Mouse (Mus musculus): ENCODE data around the gene Clec16a.

Clec16a gene

DNA sequence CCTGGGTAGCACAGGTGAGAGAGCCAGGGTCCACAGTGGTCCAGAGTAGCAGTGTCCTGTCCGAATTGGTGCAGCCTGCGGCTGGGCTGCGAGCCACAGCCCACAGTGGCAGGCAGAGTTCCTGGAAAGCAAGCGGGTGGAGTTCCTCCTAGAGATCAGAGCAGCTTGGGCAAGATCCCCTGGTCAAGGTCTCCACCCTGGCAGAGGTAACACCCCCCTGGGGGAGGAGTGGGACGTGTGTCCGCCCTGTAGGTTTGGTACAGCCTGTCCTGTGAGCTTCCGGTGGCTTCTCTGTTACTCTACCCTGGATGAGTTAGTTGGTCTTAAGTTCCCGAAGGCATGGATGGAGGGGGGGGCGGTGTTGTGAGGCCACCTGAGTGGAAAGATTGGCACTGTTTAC is 223.7 kb downstream of the Clec16a start:
- DNase-seq (ENCODE audit: low read depth) = no peak

DNA sequence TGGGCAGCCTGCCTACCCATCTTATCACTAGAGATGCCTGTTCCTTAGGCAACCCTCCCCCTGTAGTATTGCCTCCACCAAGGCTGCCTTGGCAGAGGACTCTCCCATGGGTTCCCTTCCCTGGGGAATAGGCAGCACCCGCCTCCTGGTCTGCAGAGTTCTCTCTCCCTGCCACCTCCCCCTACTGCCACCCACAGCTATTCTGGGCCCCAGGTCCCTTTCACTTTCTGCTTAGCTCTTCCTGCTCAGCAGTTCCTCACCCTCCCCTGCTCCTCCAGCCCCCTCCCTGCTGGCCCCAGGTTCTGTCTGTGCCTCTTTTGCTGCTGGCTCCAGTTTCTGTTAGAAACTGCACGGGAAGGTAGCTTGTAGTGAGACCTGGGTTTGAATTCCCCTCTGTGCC is 224.5 kb downstream of the Clec16a start:
- no peak for DNase-seq (ENCODE audit: low read depth)

GRCm38 (mm10) chr16:10770531-10771325 is 225.6 kb downstream of the Clec16a start:
- DNase-seq (ENCODE audit: low read depth) = peak; percentile 61

GRCm38 (mm10) chr16:10771769-10772510 is 226.8 kb downstream of the Clec16a start:
- DNase-seq (ENCODE audit: low read depth) = no peak

DNA sequence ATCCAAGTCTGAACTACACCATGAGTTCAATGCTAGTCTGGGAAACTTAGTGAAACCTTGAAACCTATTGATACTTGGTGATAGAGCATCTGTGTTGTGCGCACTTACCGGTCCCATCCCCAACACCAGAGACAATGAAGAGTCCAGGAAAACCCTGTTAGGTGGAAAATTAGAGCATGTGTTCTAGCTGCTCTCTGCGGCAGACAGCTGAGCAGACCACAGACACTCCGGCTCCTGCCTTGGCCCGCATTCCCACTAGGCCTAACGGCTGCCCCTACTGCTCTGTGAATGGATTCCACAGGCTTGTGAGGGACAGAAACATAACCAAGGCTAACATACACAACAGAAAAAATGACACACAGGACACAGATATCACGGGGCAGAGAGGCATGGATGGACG is 228.4 kb downstream of the Clec16a start:
- DNase-seq (ENCODE audit: low read depth) = no peak

DNA sequence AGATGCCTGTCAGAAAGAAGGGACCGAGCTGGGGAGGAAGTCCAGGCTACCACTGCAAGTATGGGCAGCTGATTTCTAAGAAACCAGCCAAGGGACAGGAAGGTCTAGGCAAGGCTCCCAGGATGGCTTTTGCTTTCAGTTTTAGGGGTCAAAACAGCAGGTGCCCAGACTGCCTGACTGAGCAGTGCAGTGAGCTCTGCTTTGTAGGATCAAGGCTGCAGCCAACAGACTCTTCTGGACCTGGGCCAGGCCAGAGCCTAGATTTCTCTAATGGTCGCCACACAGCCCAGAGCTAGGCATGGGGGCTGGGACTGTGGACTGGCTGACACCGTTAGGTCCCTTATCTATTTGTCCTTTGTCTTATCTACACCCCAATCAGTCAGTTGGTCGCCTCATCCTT is 229.6 kb downstream of the Clec16a start:
- DNase-seq (ENCODE audit: low read depth) = no peak

- peak; percentile 89 for DNase-seq (ENCODE audit: low read depth)
These were observed 231.2 kb downstream of the Clec16a start for GRCm38 (mm10) chr16:10776322-10776721.

DNA sequence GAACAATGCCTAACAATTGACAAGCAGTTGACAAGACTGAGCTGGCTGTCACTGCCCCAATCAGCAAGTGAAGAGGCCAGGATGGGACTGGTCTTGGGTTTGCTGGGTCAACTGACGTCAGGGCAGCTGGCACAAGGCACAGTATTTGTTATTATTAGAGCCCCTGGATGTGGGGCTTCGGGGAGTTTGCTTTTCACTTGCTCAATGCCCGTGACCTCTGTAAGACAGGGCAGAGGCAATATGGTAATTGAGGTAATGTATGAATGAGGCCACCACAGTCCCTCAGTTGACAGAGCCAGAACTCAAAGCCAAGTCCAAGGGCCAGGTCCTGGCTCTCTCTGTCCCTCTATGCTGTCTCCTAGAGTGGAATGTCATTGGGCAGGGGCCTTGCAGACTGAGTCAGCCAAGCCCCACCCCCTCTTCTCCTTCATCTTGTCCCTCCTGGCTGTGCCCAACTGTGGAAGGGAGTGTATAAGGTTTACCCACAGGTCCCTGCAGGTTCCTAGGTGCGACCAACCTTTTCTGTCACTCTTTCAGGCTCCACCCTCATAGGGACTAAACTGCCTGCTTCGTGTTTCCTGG is 232.5 kb downstream of the Clec16a start:
- no peak for DNase-seq (ENCODE audit: low read depth)

DNA sequence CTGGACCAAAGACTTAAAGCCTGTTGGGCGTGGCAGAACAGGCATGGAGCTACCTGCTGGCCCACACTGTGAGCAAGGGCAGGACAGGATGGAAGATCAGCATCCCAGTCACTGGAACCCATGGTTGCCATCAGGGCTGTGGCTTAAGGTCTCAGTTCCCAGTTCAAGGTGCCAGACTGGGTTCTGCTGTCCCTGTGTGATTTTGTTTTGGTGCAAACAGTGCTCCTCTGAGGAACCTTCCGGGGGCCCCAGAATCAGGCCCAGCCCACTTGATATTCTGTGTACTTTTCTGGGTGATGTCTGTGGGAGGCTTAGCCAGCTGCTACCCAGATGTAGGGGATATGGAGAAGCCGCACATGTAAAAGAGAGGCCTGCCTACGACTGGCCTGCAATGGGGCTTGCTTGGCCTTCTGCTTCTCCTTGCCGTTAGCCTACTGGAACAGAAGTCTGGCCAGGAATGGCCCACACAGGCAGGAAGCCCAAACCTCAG is 235.5 kb downstream of the Clec16a start:
- DNase-seq (ENCODE audit: low read depth) = no peak

DNA sequence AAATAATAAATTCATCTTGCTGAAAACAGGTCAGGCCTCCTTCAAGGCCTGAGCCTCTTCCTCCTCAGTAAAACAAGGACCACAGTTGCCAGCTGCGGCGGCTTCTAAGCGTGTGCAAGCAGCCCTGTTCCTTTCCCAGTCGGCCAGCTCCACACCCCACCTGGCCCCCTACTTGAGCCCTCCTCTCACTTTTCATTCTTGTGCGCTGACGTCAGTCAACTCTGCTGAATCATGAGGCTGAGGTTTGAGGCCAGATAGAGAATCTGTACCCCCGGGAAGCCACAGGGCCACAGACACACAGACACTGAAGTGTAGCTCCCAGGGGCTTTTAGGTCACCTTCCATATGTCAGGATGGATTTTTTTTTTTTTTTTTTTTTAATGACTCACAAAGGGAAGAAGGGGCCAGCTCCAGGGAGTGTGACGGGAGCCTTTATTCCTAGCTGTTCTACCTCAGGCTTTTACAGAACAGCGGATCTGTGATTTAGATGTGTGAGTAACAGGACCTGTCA is 236.8 kb downstream of the Clec16a start:
- peak; percentile 85 for DNase-seq (ENCODE audit: low read depth)

GRCm38 (mm10) chr16:10782377-10783151 is 237.4 kb downstream of the Clec16a start:
- no peak for DNase-seq (ENCODE audit: low read depth)

DNA sequence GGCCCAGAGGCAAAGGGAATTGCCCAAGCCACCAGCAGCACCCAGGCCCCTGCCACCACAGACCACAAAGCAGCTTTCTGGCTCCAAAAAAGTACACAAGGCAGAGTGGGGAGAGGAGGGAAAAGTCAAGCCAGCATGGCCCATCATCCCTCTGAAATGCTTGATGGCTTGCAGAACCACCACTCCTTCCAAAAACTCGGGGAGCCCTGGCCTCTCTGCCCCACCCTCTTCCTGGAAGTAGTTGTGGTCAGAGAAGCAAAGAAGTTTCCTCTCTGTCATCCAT is 238.0 kb downstream of the Clec16a start:
- DNase-seq (ENCODE audit: low read depth) = peak; percentile 70

GRCm38 (mm10) chr16:10783451-10783850 is 238.3 kb downstream of the Clec16a start:
- peak; percentile 43 for DNase-seq (ENCODE audit: low read depth)

DNA sequence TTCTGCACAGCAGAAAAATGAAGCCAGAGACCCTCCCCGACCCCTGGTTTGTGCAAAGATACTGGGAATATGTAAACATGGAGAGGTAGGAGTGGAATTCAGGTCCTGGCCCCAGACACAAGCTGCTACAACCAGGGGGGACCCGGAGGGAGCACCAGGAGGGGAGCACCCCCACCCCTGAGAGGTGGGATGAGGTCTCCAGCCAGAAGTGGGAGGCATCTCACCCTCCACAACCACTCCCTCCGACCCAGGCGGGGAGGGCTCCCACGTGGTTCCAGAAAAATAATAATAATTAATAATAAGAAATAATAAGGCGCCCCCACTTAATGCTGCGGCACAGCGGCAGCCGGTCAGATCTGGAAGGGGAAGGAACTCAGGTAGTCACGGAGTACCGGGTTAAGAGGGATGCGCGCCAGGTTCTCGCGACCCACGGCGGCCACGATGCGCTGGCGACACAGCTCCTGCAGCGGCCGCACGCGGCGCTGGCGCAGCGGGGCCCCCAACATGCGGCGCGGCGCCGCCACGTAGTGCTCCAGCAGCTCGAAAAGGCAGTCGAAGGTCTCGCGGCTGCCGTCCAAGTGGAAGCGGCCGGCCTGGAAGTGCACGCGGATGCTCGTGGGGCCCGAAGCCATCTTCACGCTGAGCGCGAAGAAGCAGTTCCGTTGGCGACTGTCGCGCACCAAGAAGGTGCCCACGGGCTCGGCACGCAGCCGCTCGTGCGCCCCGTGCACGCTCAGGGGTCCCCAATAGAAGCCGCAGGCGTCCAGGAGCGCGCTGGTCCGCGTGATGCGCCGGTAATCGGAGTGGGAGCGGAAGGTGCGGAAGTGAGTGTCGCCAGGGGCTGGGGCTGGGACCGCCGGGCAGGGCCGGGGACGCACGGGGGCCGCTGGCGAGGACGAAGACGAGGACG is 239.0 kb downstream of the Clec16a start:
- peak; percentile 70 for DNase-seq (ENCODE audit: low read depth)

GRCm38 (mm10) chr16:10784793-10785370 is 239.7 kb downstream of the Clec16a start:
- peak; percentile 98 for DNase-seq (ENCODE audit: low read depth)

DNA sequence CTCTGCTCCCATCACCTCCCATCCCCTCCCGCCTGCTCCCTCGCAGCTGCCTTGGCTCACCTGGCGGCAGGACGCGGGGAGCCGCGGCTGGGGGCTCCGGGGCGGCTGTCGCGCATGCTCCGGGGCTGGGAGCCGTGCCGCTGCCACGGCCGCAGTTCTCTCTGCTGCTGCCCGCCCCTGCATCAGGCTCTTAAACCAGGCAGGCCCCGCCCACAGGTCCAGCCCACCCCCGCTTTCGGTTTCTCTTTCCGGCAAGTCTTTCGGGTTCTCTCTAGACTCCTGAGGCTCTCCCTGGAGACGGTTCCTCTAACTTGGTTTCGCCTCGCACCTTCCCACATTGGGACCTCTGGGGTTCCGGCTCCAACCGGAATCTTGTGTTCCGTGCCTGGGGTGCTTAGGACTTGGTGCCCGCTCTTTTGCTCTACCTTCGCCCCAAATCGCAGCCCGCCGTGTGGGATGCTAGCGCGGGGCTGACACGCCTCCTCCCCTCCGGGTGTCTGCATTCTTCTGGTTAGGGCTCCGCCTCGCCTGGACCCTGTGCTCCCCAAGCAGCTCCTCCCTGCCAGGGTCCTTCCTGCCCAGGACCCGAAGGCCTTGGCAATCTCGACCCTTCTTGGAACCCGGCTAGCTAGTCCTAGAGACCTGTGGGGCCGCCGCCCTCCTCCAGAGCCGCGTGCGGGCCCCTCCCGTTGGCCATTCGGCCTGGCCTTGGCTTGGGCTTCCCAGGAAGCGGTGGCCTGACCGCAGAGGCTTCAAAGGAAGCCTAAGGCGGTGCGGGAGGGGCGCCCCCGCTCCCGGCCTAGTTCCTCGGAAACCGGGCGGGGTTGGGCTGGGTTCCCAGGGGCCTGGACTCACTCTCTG is 240.5 kb downstream of the Clec16a start, which contains the start of gene Socs1:
Socs1 (minus strand) TSS at position 166 of the 861 bp plus-strand sequence.
- DNase-seq (ENCODE audit: low read depth) = peak; percentile 98

DNA sequence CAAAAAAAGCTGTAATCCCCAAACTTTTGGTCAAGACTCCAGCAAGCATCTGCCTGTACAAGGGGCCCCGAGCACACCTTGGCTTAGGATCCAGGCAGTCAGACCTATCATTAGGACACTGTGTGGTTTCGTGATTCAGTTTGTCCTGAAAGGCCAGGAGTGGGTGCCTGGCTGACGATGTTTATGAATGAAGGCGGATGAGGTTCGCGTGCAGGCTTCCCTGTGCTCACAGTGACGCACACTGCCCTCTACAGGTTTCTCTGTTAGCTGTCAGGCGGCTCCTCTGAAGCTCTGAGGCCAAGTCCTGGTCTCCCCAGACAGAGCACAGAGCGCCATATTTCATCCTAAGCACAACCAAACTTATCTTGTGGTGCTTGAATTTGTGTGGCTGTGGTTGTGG is 241.1 kb downstream of the Clec16a start:
- peak; percentile 97 for DNase-seq (ENCODE audit: low read depth)

DNA sequence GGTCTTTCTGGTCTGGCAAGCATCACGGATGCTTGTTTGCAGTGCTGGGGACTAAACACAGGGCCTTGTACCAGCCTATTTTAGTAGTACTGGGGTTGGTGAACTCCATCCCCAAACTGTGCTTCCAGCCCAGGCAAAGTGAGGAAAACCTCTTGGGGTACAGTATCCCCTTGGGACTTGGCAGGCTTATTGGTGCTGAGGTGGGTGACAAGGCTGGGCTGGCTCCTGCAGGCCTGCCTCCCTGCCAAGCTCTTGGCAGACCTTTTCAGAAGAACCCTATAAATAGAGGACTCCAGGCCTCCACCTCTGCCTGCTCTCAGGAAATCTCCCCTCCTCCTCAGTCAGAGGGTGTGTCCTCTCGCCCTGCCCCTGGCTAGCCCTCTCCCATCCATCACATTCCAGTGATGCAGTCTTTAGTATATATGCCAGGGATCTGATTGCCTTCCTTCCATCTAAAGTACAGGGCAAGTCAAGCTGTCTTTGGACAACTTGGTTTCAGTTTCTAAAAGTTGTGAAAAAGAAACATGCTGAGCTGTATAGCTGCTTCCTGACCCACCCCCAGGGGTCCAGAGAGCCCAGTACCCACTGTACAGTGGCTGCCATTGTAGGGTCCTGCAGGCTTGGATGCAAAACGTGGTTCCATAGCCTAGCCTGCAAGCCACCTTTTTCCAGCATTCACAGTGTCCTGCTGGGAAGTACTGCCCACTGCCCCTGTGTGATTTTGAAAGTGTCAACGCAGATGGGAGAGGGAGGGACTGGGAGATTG is 241.8 kb downstream of the Clec16a start:
- DNase-seq (ENCODE audit: low read depth) = peak; percentile 79

Measured in NIH3T3 (cell line).